Mouse (Mus musculus): ENCODE results near the gene Nanos2. TPM values are rescaled to one million over a fixed set of nuclear protein-coding genes. Genes with fewer than 3 reads are reported as not detected.

Gene Nanos2
- total and polyA plus RNA-seq, 2 experiments from 2014 or later = 1.3 to 3.7 TPM

DNA sequence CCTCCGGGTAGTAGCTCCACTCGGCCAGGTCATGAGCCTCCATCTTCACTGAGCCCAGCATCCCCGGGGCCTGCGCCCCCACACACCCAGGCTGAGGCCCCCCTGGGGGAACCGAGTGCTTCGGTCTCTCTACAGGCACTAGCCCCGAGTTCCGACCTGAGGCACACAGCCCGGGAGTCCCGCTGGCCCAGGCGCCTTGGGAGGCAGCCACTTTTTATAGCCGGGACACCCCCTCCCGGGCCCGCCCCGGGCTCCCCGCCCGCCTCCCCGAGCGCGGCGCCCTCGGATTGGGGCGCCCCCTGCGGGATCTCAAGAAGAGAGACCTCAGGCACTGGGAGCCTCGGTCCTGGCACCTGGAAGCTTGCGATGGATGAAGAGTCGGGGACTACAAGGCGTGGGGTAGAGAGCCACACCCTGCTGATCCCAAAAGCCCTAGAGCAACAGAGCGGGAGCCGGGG, 36.2 kb downstream of the Nanos2 start, which contains the start of gene Foxa3:
TSS of gene Foxa3 (minus strand) at position 182 of the 458 bp plus-strand sequence.
- no peaks in the 10 kb centered on the region for H3K36me3 ChIP-seq (ENCODE audit: insufficient read depth, low read length)
- 7% methylated on average over 23 of the region's 30 CpGs for WGBS
- peak within 1 kb of the TSS; percentile 59; the same call in 1 of the 2 replicates for H3K27ac ChIP-seq (ENCODE audit: low read depth, low read length)
- no peaks in the 10 kb centered on the region for H3K4me1 ChIP-seq (ENCODE audit: insufficient read depth, low read length)
- TF ChIP-seq CTCF (IDR thresholded peaks at IDR 0.05) = 0 out of 2 replicates have a peak, but pooled peaks have one; percentile 23
- H3K9me3 ChIP-seq (ENCODE audit: low read length) = no peaks in the 10 kb centered on the region
- peak within 1 kb of the TSS; percentile 89 for H3K4me2 ChIP-seq (ENCODE audit: low read depth, low read length, poor library complexity, severe bottlenecking)
- H3K27me3 ChIP-seq (ENCODE audit: insufficient read depth, low read length) = peaks cover 34% of the 10 kb centered on the region
- DNase-seq (ENCODE audit: low spot score) (no peak), ATAC-seq (ENCODE audit: low FRiP score) (peak; percentile 9; the same call in 1 of the 2 replicates)
- H3K4me3 ChIP-seq (ENCODE audit: low read depth, low read length) = peak within 1 kb of the TSS; percentile 91
- H3K9ac ChIP-seq (replicated peaks; ENCODE audit: low read length, poor library complexity, severe bottlenecking) = peak within 1 kb of the TSS; percentile 82

DNA sequence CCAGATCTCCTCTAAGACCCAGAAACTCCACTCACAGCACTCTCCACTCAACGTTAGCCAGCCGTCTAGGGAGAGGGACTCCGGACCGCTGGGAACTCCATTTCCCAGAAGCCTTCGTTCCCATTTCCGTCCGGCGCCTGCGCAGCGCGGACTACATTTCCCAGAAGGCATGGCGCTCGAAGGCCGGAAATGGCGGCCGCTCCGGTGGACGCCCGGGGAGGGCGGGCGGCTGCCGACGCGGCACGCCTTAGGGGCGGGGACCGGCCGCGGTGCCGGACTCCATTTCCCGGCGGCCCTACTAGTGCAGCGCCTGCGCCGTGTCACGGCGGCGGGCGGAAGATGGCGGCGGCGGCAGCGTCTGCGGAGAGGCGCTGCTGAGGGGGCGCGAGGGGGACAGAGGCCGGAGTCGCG, 36.9 kb downstream of the Nanos2 start, which contains the start of gene Sympk:
TSS of gene Sympk (plus strand) at position 282 of the 411 bp plus-strand sequence.
- Histone ChIP-seq H3K4me3 (ENCODE audit: low read depth, low read length) (peak within 1 kb of the TSS; percentile 91), H3K9me3 (ENCODE audit: low read length) (no peaks in the 10 kb centered on the region), H3K4me2 (ENCODE audit: low read depth, low read length, poor library complexity, severe bottlenecking) (peak within 1 kb of the TSS; percentile 89), H3K9ac (replicated peaks; ENCODE audit: low read length, poor library complexity, severe bottlenecking) (peak within 1 kb of the TSS; percentile 82), H3K4me1 (ENCODE audit: insufficient read depth, low read length) (no peaks in the 10 kb centered on the region), H3K27ac (ENCODE audit: low read depth, low read length) (peak within 1 kb of the TSS; percentile 59; the same call in 1 of the 2 replicates), H3K27me3 (ENCODE audit: insufficient read depth, low read length) (peaks cover 34% of the 10 kb centered on the region), H3K36me3 (ENCODE audit: insufficient read depth, low read length) (peaks cover 4% of the 10 kb centered on the region)
- DNase-seq (ENCODE audit: low spot score) = peak; percentile 98
- under 1% methylated on average over 34 of the region's 50 CpGs for WGBS
- peak; percentile 95 for ATAC-seq (ENCODE audit: low FRiP score)
- no peak for TF ChIP-seq CTCF (IDR thresholded peaks at IDR 0.05)

DNA sequence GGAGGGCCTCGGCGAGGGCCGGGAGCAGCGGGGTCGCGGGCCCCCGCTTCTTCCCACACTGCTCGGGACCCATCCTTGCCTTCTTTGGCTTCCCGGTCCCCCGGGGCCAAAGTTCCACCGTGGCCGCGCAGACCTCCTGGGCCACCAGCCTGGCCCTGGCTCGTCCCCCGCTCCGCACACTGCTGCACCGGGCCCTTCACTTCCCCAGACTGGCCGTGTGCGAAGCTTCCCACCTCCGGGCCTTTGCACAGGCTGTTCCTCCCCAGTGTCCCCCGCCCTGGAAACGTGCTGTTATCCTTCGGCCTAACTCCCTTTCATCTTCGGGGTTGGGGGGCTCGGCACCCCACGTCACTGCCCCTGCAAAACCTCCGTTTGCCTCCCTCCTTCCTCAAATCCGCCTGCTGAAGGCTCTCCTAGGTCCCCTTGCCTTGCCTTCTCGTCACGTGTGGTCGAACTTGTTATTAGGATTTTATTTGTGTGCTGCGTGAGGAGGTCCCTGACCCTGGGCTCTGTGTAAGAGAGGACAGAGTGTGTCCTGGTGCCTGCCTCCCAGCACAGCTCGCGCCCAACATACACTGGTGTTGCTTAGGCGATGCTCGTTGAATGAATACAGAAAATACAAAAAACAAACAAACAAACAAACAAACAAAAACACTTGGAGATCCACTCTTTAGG, 37.5 kb downstream of the Nanos2 start:
- no peaks in the 10 kb centered on the region for H3K4me1 ChIP-seq (ENCODE audit: insufficient read depth, low read length)
- DNase-seq (ENCODE audit: low spot score) (no peak), ATAC-seq (ENCODE audit: low FRiP score) (peak; percentile 51)
- H3K9ac ChIP-seq (replicated peaks; ENCODE audit: low read length, poor library complexity, severe bottlenecking) = peak overlapping the region; percentile 82
- H3K27ac ChIP-seq (ENCODE audit: low read depth, low read length) = peak overlapping the region; percentile 59; the same call in 1 of the 2 replicates
- peaks cover 7% of the 10 kb centered on the region for H3K36me3 ChIP-seq (ENCODE audit: insufficient read depth, low read length)
- 2% methylated on average over 22 of the region's 36 CpGs for WGBS
- peaks cover 34% of the 10 kb centered on the region for H3K27me3 ChIP-seq (ENCODE audit: insufficient read depth, low read length)
- H3K4me3 ChIP-seq (ENCODE audit: low read depth, low read length) = peak overlapping the region; percentile 91
- no peak for TF ChIP-seq CTCF (IDR thresholded peaks at IDR 0.05)
- H3K9me3 ChIP-seq (ENCODE audit: low read length) = no peaks in the 10 kb centered on the region
- H3K4me2 ChIP-seq (ENCODE audit: low read depth, low read length, poor library complexity, severe bottlenecking) = peak overlapping the region; percentile 89

DNA sequence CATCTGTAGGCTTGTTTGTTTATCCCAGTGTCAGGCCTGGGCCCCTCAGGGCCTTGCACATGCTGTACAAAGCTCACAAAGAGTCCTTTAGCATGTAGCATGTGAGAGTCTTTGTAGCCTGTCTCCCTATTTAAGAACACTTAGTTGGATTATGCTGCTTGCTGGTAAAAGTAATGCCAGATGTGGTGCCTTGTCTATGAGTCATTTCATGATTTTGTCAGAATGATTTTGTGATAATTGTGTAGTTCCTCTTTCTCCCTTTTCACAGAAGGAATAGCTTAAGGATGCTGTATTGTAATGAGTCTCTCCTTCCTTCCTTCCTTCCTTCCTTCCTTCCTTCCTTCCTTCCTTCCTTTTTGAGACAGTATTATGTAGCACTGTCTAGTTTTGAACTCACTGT, 40.9 kb downstream of the Nanos2 start:
- Histone ChIP-seq H3K27me3 (ENCODE audit: insufficient read depth, low read length) (peaks cover 7% of the 10 kb centered on the region), H3K4me1 (ENCODE audit: insufficient read depth, low read length) (no peaks in the 10 kb centered on the region), H3K9ac (replicated peaks; ENCODE audit: low read length, poor library complexity, severe bottlenecking) (no peak overlapping the region), H3K4me2 (ENCODE audit: low read depth, low read length, poor library complexity, severe bottlenecking) (no peak overlapping the region), H3K27ac (ENCODE audit: low read depth, low read length) (no peak overlapping the region), H3K36me3 (ENCODE audit: insufficient read depth, low read length) (peaks cover 27% of the 10 kb centered on the region), H3K4me3 (ENCODE audit: low read depth, low read length) (no peak overlapping the region), H3K9me3 (ENCODE audit: low read length) (no peaks in the 10 kb centered on the region)
- TF ChIP-seq CTCF (IDR thresholded peaks at IDR 0.05) = no peak
- DNase-seq (ENCODE audit: low spot score) (no peak), ATAC-seq (ENCODE audit: low FRiP score) (no peak)

DNA sequence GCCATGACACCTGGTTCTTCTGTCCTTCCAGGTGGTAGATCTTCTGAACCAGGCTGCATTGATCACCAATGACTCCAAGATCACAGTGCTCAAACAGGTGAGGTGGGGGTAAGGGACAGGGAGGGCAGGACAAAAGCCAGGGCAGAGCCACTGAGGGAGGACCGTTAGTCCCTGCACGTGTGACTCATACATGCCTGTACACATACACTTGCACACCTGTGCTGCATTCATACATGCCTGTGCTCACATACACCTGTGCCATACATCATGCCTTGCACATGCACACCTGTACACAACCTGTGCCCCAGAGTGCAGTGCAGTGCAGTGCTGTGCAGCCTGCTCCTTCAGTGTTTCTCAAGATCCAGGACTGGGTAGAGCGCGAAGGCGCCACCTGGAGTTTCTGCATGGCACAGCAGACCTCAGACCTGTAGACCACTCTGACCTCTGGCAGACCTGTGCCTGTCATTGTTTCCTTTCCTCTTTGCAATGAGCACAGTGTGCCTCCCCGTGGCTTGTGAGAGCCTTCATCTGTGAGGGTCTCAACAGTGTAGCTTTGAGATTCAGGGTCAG, 42.0 kb downstream of the Nanos2 start:
- peak; percentile 76 for TF ChIP-seq CTCF (IDR thresholded peaks at IDR 0.05)
- H3K4me2 ChIP-seq (ENCODE audit: low read depth, low read length, poor library complexity, severe bottlenecking) = no peak overlapping the region
- H3K4me1 ChIP-seq (ENCODE audit: insufficient read depth, low read length) = no peaks in the 10 kb centered on the region
- no peaks in the 10 kb centered on the region for H3K27me3 ChIP-seq (ENCODE audit: insufficient read depth, low read length)
- ATAC-seq (ENCODE audit: low FRiP score) (peak; percentile 24; the same call in 1 of the 2 replicates), DNase-seq (ENCODE audit: low spot score) (peak; percentile 65)
- H3K27ac ChIP-seq (ENCODE audit: low read depth, low read length) = no peak overlapping the region
- no peak overlapping the region for H3K9ac ChIP-seq (replicated peaks; ENCODE audit: low read length, poor library complexity, severe bottlenecking)
- WGBS = 58% methylated on average over 6 of the region's 6 CpGs
- peaks cover 32% of the 10 kb centered on the region for H3K36me3 ChIP-seq (ENCODE audit: insufficient read depth, low read length)
- no peak overlapping the region for H3K4me3 ChIP-seq (ENCODE audit: low read depth, low read length)
- no peaks in the 10 kb centered on the region for H3K9me3 ChIP-seq (ENCODE audit: low read length)

DNA sequence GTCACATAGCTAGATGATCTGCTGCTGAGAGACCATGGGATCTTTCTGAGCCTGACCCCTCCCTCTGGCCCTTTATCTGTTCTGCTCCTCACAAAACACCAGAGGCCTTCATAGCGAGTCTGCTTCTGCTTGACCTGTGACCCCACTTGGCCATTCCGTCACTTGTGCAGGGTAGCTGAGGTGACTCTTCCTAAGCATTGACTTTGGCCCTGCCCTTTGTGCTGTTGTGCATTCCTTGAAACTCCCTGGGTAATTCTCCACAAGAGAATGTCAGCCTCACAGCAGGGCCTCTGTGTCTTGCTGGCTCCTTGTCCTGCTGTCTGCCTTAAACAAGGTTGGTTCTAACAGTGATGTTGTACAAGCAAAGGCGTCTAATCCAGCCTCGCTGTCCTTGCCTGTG, 44.4 kb downstream of the Nanos2 start:
- no peaks in the 10 kb centered on the region for H3K9me3 ChIP-seq (ENCODE audit: low read length)
- no peak for TF ChIP-seq CTCF (IDR thresholded peaks at IDR 0.05)
- H3K4me3 ChIP-seq (ENCODE audit: low read depth, low read length) = no peak overlapping the region
- ATAC-seq (ENCODE audit: low FRiP score) = no peak
- no peak overlapping the region for H3K9ac ChIP-seq (replicated peaks; ENCODE audit: low read length, poor library complexity, severe bottlenecking)
- H3K27ac ChIP-seq (ENCODE audit: low read depth, low read length) = no peak overlapping the region
- peaks cover 54% of the 10 kb centered on the region for H3K36me3 ChIP-seq (ENCODE audit: insufficient read depth, low read length)
- no peak for DNase-seq (ENCODE audit: low spot score)
- H3K4me1 ChIP-seq (ENCODE audit: insufficient read depth, low read length) = no peaks in the 10 kb centered on the region
- 39% methylated on average over 4 of the region's 4 CpGs for WGBS
- no peaks in the 10 kb centered on the region for H3K27me3 ChIP-seq (ENCODE audit: insufficient read depth, low read length)
- H3K4me2 ChIP-seq (ENCODE audit: low read depth, low read length, poor library complexity, severe bottlenecking) = no peak overlapping the region

Other genes starting within 250 kb of the Nanos2 start
- not detected in 2 replicates for gene Psg19, start 188.9 kb upstream of the Nanos2 start, total RNA-seq (2014; rRNA removed)
- not detected in 2 replicates for gene Psg19, start 188.9 kb upstream of the Nanos2 start, polyA plus RNA-seq (2015; fragmentation: Nextera tagmentation; extraction: Ambion mirVana)
- gene Psg17, start 165.8 kb upstream of the Nanos2 start, total RNA-seq (2014; rRNA removed) = not detected in 2 replicates
- not detected in 2 replicates for gene Psg17, start 165.8 kb upstream of the Nanos2 start, polyA plus RNA-seq (2015; fragmentation: Nextera tagmentation; extraction: Ambion mirVana)
- gene Mill2, start 147.4 kb upstream of the Nanos2 start, total RNA-seq (2014; rRNA removed) = 2.0 and 3.3 TPM in 2 replicates
- gene Mill2, start 147.4 kb upstream of the Nanos2 start, polyA plus RNA-seq (2015; fragmentation: Nextera tagmentation; extraction: Ambion mirVana) = 0.64 and 0.93 TPM in 2 replicates
- gene Pglyrp1, start 116.1 kb upstream of the Nanos2 start, total RNA-seq (2014; rRNA removed) = 17.3 and 18.2 TPM in 2 replicates
- gene Pglyrp1, start 116.1 kb upstream of the Nanos2 start, polyA plus RNA-seq (2015; fragmentation: Nextera tagmentation; extraction: Ambion mirVana) = 26.8 and 27.1 TPM in 2 replicates
- gene Ccdc61, start 77.0 kb upstream of the Nanos2 start, total RNA-seq (2014; rRNA removed) = 21.3 and 25.5 TPM in 2 replicates
- gene Ccdc61, start 77.0 kb upstream of the Nanos2 start, polyA plus RNA-seq (2015; fragmentation: Nextera tagmentation; extraction: Ambion mirVana) = 29.5 and 35.2 TPM in 2 replicates
- 20.9 and 26.5 TPM in 2 replicates for gene Nova2, start 61.5 kb upstream of the Nanos2 start, total RNA-seq (2014; rRNA removed)
- gene Nova2, start 61.5 kb upstream of the Nanos2 start, polyA plus RNA-seq (2015; fragmentation: Nextera tagmentation; extraction: Ambion mirVana) = 8.7 and 10.1 TPM in 2 replicates
- gene Mypop, start 3.8 kb downstream of the Nanos2 start, total RNA-seq (2014; rRNA removed) = 16.0 and 21.2 TPM in 2 replicates
- gene Mypop, start 3.8 kb downstream of the Nanos2 start, polyA plus RNA-seq (2015; fragmentation: Nextera tagmentation; extraction: Ambion mirVana) = 4.7 and 5.0 TPM in 2 replicates
- 115 and 133 TPM in 2 replicates for gene Irf2bp1, start 16.6 kb downstream of the Nanos2 start, total RNA-seq (2014; rRNA removed)
- 25.6 and 26.1 TPM in 2 replicates for gene Irf2bp1, start 16.6 kb downstream of the Nanos2 start, polyA plus RNA-seq (2015; fragmentation: Nextera tagmentation; extraction: Ambion mirVana)
- gene Foxa3, start 36.1 kb downstream of the Nanos2 start, total RNA-seq (2014; rRNA removed) = not detected in 2 replicates
- gene Foxa3, start 36.1 kb downstream of the Nanos2 start, polyA plus RNA-seq (2015; fragmentation: Nextera tagmentation; extraction: Ambion mirVana) = not detected in 2 replicates
- gene Sympk, start 37.0 kb downstream of the Nanos2 start, total RNA-seq (2014; rRNA removed) = 73.5 and 74.2 TPM in 2 replicates
- gene Sympk, start 37.0 kb downstream of the Nanos2 start, polyA plus RNA-seq (2015; fragmentation: Nextera tagmentation; extraction: Ambion mirVana) = 19.5 and 19.7 TPM in 2 replicates
- not detected in 2 replicates for gene Rsph6a, start 67.3 kb downstream of the Nanos2 start, total RNA-seq (2014; rRNA removed)
- 0.57 and 0.75 TPM in 2 replicates for gene Rsph6a, start 67.3 kb downstream of the Nanos2 start, polyA plus RNA-seq (2015; fragmentation: Nextera tagmentation; extraction: Ambion mirVana)
- gene Dmwd, start 88.8 kb downstream of the Nanos2 start, total RNA-seq (2014; rRNA removed) = 134 and 136 TPM in 2 replicates
- 33.1 and 35.4 TPM in 2 replicates for gene Dmwd, start 88.8 kb downstream of the Nanos2 start, polyA plus RNA-seq (2015; fragmentation: Nextera tagmentation; extraction: Ambion mirVana)
- 12.3 and 32.1 TPM in 2 replicates for gene Dmpk, start 96.4 kb downstream of the Nanos2 start, total RNA-seq (2014; rRNA removed)
- gene Dmpk, start 96.4 kb downstream of the Nanos2 start, polyA plus RNA-seq (2015; fragmentation: Nextera tagmentation; extraction: Ambion mirVana) = 4.0 and 5.1 TPM in 2 replicates
- gene Six5, start 107.2 kb downstream of the Nanos2 start, total RNA-seq (2014; rRNA removed) = 5.4 and 8.2 TPM in 2 replicates
- 1.2 and 1.4 TPM in 2 replicates for gene Six5, start 107.2 kb downstream of the Nanos2 start, polyA plus RNA-seq (2015; fragmentation: Nextera tagmentation; extraction: Ambion mirVana)
- 9.4 and 9.6 TPM in 2 replicates for gene Gm4969, start 131.0 kb downstream of the Nanos2 start, total RNA-seq (2014; rRNA removed)
- gene Gm4969, start 131.0 kb downstream of the Nanos2 start, polyA plus RNA-seq (2015; fragmentation: Nextera tagmentation; extraction: Ambion mirVana) = 12.7 and 12.9 TPM in 2 replicates
- 19.8 and 20.6 TPM in 2 replicates for gene Fbxo46, start 132.5 kb downstream of the Nanos2 start, total RNA-seq (2014; rRNA removed)
- gene Fbxo46, start 132.5 kb downstream of the Nanos2 start, polyA plus RNA-seq (2015; fragmentation: Nextera tagmentation; extraction: Ambion mirVana) = 9.9 and 11.6 TPM in 2 replicates
- gene Qpctl, start 161.9 kb downstream of the Nanos2 start, total RNA-seq (2014; rRNA removed) = 17.3 and 17.8 TPM in 2 replicates
- gene Qpctl, start 161.9 kb downstream of the Nanos2 start, polyA plus RNA-seq (2015; fragmentation: Nextera tagmentation; extraction: Ambion mirVana) = 30.2 and 32.5 TPM in 2 replicates
- gene Snrpd2, start 162.3 kb downstream of the Nanos2 start, total RNA-seq (2014; rRNA removed) = 31.4 and 36.7 TPM in 2 replicates
- gene Snrpd2, start 162.3 kb downstream of the Nanos2 start, polyA plus RNA-seq (2015; fragmentation: Nextera tagmentation; extraction: Ambion mirVana) = 115 and 116 TPM in 2 replicates
- gene Gipr, start 178.7 kb downstream of the Nanos2 start, total RNA-seq (2014; rRNA removed) = 2.3 and 7.4 TPM in 2 replicates
- gene Gipr, start 178.7 kb downstream of the Nanos2 start, polyA plus RNA-seq (2015; fragmentation: Nextera tagmentation; extraction: Ambion mirVana) = 1.7 and 2.3 TPM in 2 replicates
- 83.7 and 89.0 TPM in 2 replicates for gene Eml2, start 189.0 kb downstream of the Nanos2 start, total RNA-seq (2014; rRNA removed)
- gene Eml2, start 189.0 kb downstream of the Nanos2 start, polyA plus RNA-seq (2015; fragmentation: Nextera tagmentation; extraction: Ambion mirVana) = 13.1 and 13.4 TPM in 2 replicates
- gene Gpr4, start 225.1 kb downstream of the Nanos2 start, total RNA-seq (2014; rRNA removed) = 3.1 and 4.7 TPM in 2 replicates
- 6.1 and 6.2 TPM in 2 replicates for gene Gpr4, start 225.1 kb downstream of the Nanos2 start, polyA plus RNA-seq (2015; fragmentation: Nextera tagmentation; extraction: Ambion mirVana)
- gene Opa3, start 240.9 kb downstream of the Nanos2 start, total RNA-seq (2014; rRNA removed) = 34.8 and 40.1 TPM in 2 replicates
- 33.4 and 33.9 TPM in 2 replicates for gene Opa3, start 240.9 kb downstream of the Nanos2 start, polyA plus RNA-seq (2015; fragmentation: Nextera tagmentation; extraction: Ambion mirVana)